Mouse (Mus musculus) erythroblast, embryonic 14.5 days (primary cell): ENCODE data around the gene Twf2.

ENCODE experiments used
- GATA1 ChIP-seq: IDR thresholded peaks from 2 replicates; pipeline ENCODE4 v1.6.1; 2012; ENCODE audit warnings: low read length, inconsistent platforms, mixed read lengths
- TAL1 ChIP-seq: IDR thresholded peaks from 3 replicates; pipeline ENCODE4 v1.6.1; 2012; ENCODE audit warnings: low read length, inconsistent platforms, mixed read lengths

DNA sequence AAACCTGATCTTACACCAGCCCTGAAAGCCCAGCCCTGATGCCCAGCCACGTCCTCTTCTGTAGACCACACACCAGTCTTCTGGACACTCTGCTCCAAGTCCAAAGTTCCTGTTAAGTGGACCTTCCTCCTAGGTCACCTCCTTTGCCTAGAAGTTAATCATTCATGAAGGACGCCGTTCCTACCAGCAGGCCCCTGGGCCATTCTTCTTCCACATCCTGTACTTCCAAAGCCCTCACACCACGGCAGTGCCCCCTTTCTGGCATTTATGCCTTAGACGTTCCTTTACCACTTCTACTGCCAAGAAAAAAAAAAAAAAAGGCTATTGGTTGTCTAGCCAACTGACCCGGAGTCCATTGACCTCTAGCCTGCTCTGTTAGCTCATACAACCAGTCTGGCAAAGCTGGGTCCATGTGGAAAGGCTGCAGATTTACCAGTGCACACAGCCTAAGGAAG, 44.8 kb upstream of the Twf2 start, which contains the start of gene Glyctk:
- no peak for TF ChIP-seq GATA1
- TF ChIP-seq TAL1 = no peak
